Mouse (Mus musculus): ENCODE results near the gene Atf7ip2. TPM values are rescaled to one million over a fixed set of nuclear protein-coding genes. Genes with fewer than 3 reads are reported as not detected.
A peak's percentile ranks its signal among the peaks of the same experiment; 100 is the strongest.
"Not testable (repeated sequence)": the region's sequence is repeated elsewhere in the genome, so short reads cannot be mapped to it uniquely, and the experiment has no call there.

Atf7ip2 gene
- 0.03 and 0.05 TPM in 2 replicates for polyA plus RNA-seq (2012; rRNA removed)

- peak; percentile 75 to 82 for DNase-seq
- H3K27ac ChIP-seq (ENCODE audit: insufficient read depth, low read length), result no peak within 1 kb of the TSS
- WGBS, result 2% methylated on average over 62 of the region's 63 CpGs
- H3K4me3 ChIP-seq (replicated peaks; ENCODE audit: insufficient read depth, low read depth, low read length), result peak within 1 kb of the TSS; percentile 43
- H3K27me3 ChIP-seq (ENCODE audit: control insufficient read depth, insufficient read depth, low read length), result peaks cover 2% of the 10 kb centered on the region; the same call in 1 of the 2 replicates
- TF ChIP-seq POLR2A (IDR thresholded peaks at IDR 0.05; ENCODE audit: borderline replicate concordance, insufficient read depth, low read length), result no peak
- no peak for TF ChIP-seq CTCF (IDR thresholded peaks at IDR 0.05; ENCODE audit: borderline replicate concordance, insufficient read depth, low read depth, low read length)
- no peaks in the 10 kb centered on the region for H3K4me1 ChIP-seq (ENCODE audit: control insufficient read depth, insufficient read depth, low read length)
Measured at GRCm38 (mm10) chr16:10192679-10193506, at the start of gene Atf7ip2. Atf7ip2 (plus strand) TSS chr16:10192712.

DNA sequence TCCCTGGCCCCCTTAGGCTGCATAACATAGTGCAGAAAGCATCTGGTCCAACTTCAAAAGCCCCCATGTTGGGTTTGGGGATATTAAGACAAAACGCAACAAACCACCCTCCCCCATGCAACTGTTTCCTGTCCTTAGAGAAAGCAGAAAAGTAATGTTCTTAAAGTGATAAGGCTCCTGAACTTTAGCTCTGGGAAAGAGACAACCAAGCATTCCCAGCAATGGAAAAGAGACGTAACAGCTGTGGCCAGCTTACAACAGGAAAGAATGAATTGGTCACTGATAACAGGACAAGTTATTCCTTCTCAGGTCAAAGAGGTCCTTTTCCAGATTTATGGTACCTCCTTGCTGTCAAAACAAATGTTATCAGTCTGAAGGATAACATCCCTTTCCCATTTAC, 49.3 kb upstream of the Atf7ip2 start:
- Histone ChIP-seq H3K27ac (ENCODE audit: insufficient read depth, low read length) (no peak overlapping the region), H3K4me3 (replicated peaks; ENCODE audit: insufficient read depth, low read depth, low read length) (no peak overlapping the region), H3K4me1 (ENCODE audit: control insufficient read depth, insufficient read depth, low read length) (no peaks in the 10 kb centered on the region), H3K27me3 (ENCODE audit: control insufficient read depth, insufficient read depth, low read length) (no peaks in the 10 kb centered on the region)
- TF ChIP-seq POLR2A (IDR thresholded peaks at IDR 0.05; ENCODE audit: borderline replicate concordance, insufficient read depth, low read length) (no peak), CTCF (IDR thresholded peaks at IDR 0.05; ENCODE audit: borderline replicate concordance, insufficient read depth, low read depth, low read length) (no peak)
- no peak for DNase-seq
- 93% methylated on average over 2 of the region's 2 CpGs for WGBS

DNA sequence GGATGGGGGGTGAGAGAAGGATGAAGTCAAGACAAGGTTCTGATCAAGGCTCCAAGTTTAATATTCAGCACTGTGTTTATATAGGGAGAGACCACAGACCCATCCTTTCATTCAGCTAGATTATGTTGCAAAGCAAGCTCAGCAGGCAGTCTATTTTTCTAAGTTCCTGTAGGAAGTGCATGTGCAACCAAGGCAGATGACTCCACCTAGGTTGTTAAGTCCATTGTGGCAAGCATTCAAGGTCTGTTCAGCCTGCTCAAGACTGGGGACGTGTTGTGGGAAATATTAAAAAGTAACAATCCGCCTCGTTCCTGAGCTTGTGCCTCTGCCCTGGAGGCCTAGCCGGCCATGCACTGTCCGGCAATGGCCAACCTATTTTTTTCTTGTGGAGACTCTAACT, 45.1 kb upstream of the Atf7ip2 start:
- no peak overlapping the region for H3K4me3 ChIP-seq (replicated peaks; ENCODE audit: insufficient read depth, low read depth, low read length)
- no peak overlapping the region for H3K27ac ChIP-seq (ENCODE audit: insufficient read depth, low read length)
- H3K27me3 ChIP-seq (ENCODE audit: control insufficient read depth, insufficient read depth, low read length), result no peaks in the 10 kb centered on the region
- TF ChIP-seq POLR2A (IDR thresholded peaks at IDR 0.05; ENCODE audit: borderline replicate concordance, insufficient read depth, low read length), result no peak
- no peak for TF ChIP-seq CTCF (IDR thresholded peaks at IDR 0.05; ENCODE audit: borderline replicate concordance, insufficient read depth, low read depth, low read length)
- WGBS, result 90% methylated on average over 5 of the region's 5 CpGs
- no peak for DNase-seq
- no peaks in the 10 kb centered on the region for H3K4me1 ChIP-seq (ENCODE audit: control insufficient read depth, insufficient read depth, low read length)

- TF ChIP-seq CTCF (IDR thresholded peaks at IDR 0.05; ENCODE audit: borderline replicate concordance, insufficient read depth, low read depth, low read length) (no peak), POLR2A (IDR thresholded peaks at IDR 0.05; ENCODE audit: borderline replicate concordance, insufficient read depth, low read length) (no peak)
- no peaks in the 10 kb centered on the region for H3K27me3 ChIP-seq (ENCODE audit: control insufficient read depth, insufficient read depth, low read length)
- WGBS, result 87% methylated on average over 8 of the region's 8 CpGs
- DNase-seq, result no peak
- H3K4me3 ChIP-seq (replicated peaks; ENCODE audit: insufficient read depth, low read depth, low read length), result no peak overlapping the region
- no peak overlapping the region for H3K27ac ChIP-seq (ENCODE audit: insufficient read depth, low read length)
- H3K4me1 ChIP-seq (ENCODE audit: control insufficient read depth, insufficient read depth, low read length), result no peaks in the 10 kb centered on the region
Measured at GRCm38 (mm10) chr16:10169123-10169905, 23.2 kb upstream of the Atf7ip2 start.

GRCm38 (mm10) chr16:10170005-10170404, 22.5 kb upstream of the Atf7ip2 start, which contains the start of gene Rpl39l:
Rpl39l (plus strand) TSS chr16:10170226.
- no peaks in the 10 kb centered on the region for H3K27me3 ChIP-seq (ENCODE audit: control insufficient read depth, insufficient read depth, low read length)
- H3K27ac ChIP-seq (ENCODE audit: insufficient read depth, low read length), result no peak within 1 kb of the TSS
- WGBS, result 87% methylated on average over 22 of the region's 22 CpGs
- H3K4me1 ChIP-seq (ENCODE audit: control insufficient read depth, insufficient read depth, low read length), result no peaks in the 10 kb centered on the region
- H3K4me3 ChIP-seq (replicated peaks; ENCODE audit: insufficient read depth, low read depth, low read length), result no peak within 1 kb of the TSS
- no peak for DNase-seq
- TF ChIP-seq POLR2A (IDR thresholded peaks at IDR 0.05; ENCODE audit: borderline replicate concordance, insufficient read depth, low read length), result no peak
- no peak for TF ChIP-seq CTCF (IDR thresholded peaks at IDR 0.05; ENCODE audit: borderline replicate concordance, insufficient read depth, low read depth, low read length)

- WGBS, result 91% methylated on average over 4 of the region's 4 CpGs
- no peaks in the 10 kb centered on the region for H3K27me3 ChIP-seq (ENCODE audit: control insufficient read depth, insufficient read depth, low read length)
- DNase-seq, result no peak
- no peak overlapping the region for H3K4me3 ChIP-seq (replicated peaks; ENCODE audit: insufficient read depth, low read depth, low read length)
- no peaks in the 10 kb centered on the region for H3K4me1 ChIP-seq (ENCODE audit: control insufficient read depth, insufficient read depth, low read length)
- no peak overlapping the region for H3K27ac ChIP-seq (ENCODE audit: insufficient read depth, low read length)
- TF ChIP-seq CTCF (IDR thresholded peaks at IDR 0.05; ENCODE audit: borderline replicate concordance, insufficient read depth, low read depth, low read length) (no peak), POLR2A (IDR thresholded peaks at IDR 0.05; ENCODE audit: borderline replicate concordance, insufficient read depth, low read length) (no peak)
Measured at GRCm38 (mm10) chr16:10171276-10171675, 21.2 kb upstream of the Atf7ip2 start.

DNA sequence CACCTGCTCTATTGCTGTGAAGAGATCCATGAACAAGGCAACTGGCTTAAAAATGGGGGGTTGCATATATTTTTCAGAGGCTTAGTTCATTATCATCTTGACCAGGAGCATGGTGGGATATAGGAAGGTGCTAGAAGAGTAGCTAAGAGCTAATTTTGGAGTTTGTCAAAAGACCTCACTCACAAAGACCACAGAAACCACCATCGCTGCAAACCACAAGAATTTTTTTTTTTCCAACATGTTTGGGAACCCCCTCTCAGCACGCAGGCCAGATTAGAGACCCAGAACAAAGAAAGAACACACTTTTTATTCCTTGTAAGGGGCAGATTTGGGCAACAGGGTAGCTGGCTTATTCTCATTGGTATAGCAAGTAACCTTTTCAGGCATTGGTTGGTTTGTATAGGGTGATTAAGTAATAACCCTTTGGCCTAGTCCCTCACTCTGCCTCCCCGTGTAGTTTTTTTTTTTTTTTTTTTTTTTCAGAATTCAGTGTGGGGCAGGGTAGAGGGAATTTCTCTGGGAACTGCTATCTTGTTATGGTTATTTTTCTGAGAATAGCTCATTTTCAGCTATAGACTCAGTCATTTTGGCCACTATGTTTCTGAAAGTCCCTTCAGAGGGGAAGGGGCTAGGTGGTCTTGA, 20.2 kb upstream of the Atf7ip2 start:
- H3K27ac ChIP-seq (ENCODE audit: insufficient read depth, low read length), result no peak overlapping the region
- 91% methylated on average over 3 of the region's 3 CpGs for WGBS
- no peaks in the 10 kb centered on the region for H3K27me3 ChIP-seq (ENCODE audit: control insufficient read depth, insufficient read depth, low read length)
- TF ChIP-seq POLR2A (IDR thresholded peaks at IDR 0.05; ENCODE audit: borderline replicate concordance, insufficient read depth, low read length) (no peak), CTCF (IDR thresholded peaks at IDR 0.05; ENCODE audit: borderline replicate concordance, insufficient read depth, low read depth, low read length) (no peak)
- H3K4me1 ChIP-seq (ENCODE audit: control insufficient read depth, insufficient read depth, low read length), result no peaks in the 10 kb centered on the region
- no peak for DNase-seq
- no peak overlapping the region for H3K4me3 ChIP-seq (replicated peaks; ENCODE audit: insufficient read depth, low read depth, low read length)

- WGBS, result 94% methylated on average over 10 of the region's 10 CpGs
- not testable (repeated sequence) for H3K27me3 ChIP-seq (ENCODE audit: control insufficient read depth, insufficient read depth, low read length); DNase-seq; H3K27ac ChIP-seq (ENCODE audit: insufficient read depth, low read length); H3K4me3 ChIP-seq (replicated peaks; ENCODE audit: insufficient read depth, low read depth, low read length); H3K4me1 ChIP-seq (ENCODE audit: control insufficient read depth, insufficient read depth, low read length)
Measured at GRCm38 (mm10) chr16:10187461-10187860, 5.1 kb upstream of the Atf7ip2 start.
